Mouse (Mus musculus) intestine, embryonic 16.5 days (tissue): ENCODE data around the gene Rad51b. TPM values are rescaled to one million over a fixed set of nuclear protein-coding genes. Genes with fewer than 3 reads are reported as not detected.

Source experiments
- ATAC-seq: fragments of 200-750 bp; cut with Nextera tagmentation; 2 replicates; pipeline ENCODE4 v1.8.0; 2017; ENCODE audit warnings: moderate TSS enrichment, moderate library complexity
- H3K27ac ChIP-seq: fragments of 300-500 bp; sonication (generic); 2 replicates; pipeline ENCODE4 v1.5.1; 2014; ENCODE audit warnings: mild to moderate bottlenecking, low read length
- H3K27me3 ChIP-seq: fragments of 300-500 bp; sonication (generic); replicated peaks from 2 replicates; pipeline ENCODE4 v1.6.1; 2014; ENCODE audit warnings: low read length, control low read depth, mixed read lengths; ENCODE audit not compliant: control insufficient read depth, insufficient read depth
- H3K36me3 ChIP-seq: fragments of 300-500 bp; sonication (generic); 2 replicates; pipeline ENCODE4 v1.6.1; 2014; ENCODE audit warnings: low read length, control low read depth; ENCODE audit not compliant: control insufficient read depth, insufficient read depth
- H3K4me1 ChIP-seq: fragments of 300-500 bp; sonication (generic); 2 replicates; pipeline ENCODE4 v1.6.1; 2014; ENCODE audit warnings: low read length, control low read depth, mixed read lengths; ENCODE audit not compliant: control insufficient read depth, insufficient read depth
- H3K4me2 ChIP-seq: fragments of 300-500 bp; sonication (generic); 2 replicates; pipeline ENCODE4 v1.6.1; 2014; ENCODE audit warnings: low read depth, low read length, control low read depth
- H3K4me3 ChIP-seq: fragments of 300-500 bp; sonication (generic); 2 replicates; pipeline ENCODE4 v1.5.1; 2014; ENCODE audit warnings: mild to moderate bottlenecking, low read length
- H3K9ac ChIP-seq: fragments of 300-500 bp; sonication (generic); 2 replicates; pipeline ENCODE4 v1.6.1; 2014; ENCODE audit warnings: low read depth, low read length
- H3K9me3 ChIP-seq: fragments of 300-500 bp; sonication (generic); 2 replicates; pipeline ENCODE4 v1.6.1; 2016; ENCODE audit warnings: low read length, control low read depth; ENCODE audit not compliant: control insufficient read depth
- WGBS: fragments of 180-500 bp; shearing (Covaris S2); extraction: QIAGEN DNeasy Blood & Tissue Kit; methylation state at CpG from one replicate; pipeline ENCODE4 v1.1.7; 2014; 5-methylcytosine and 5-hydroxymethylcytosine counted together
- polyA plus RNA-seq: library from polyadenylated mRNA; unstranded; fragments of >200 nt; fragmentation: Nextera tagmentation; extraction: Ambion mirVana; gene quantifications from 2 replicates; pipeline ENCODE4 v1.2.1, GENCODE M21; 2015

Rad51b gene
- polyA plus RNA-seq, 1 experiment from 2014 or later, result 6.8 TPM

GRCm38 (mm10) chr12:79574159-79575040, 277.3 kb downstream of the Rad51b start:
- 76% methylated on average over 6 of the region's 6 CpGs for WGBS
- H3K36me3 ChIP-seq, result no peaks in the 10 kb centered on the region
- no peaks in the 10 kb centered on the region for H3K27me3 ChIP-seq
- H3K9ac ChIP-seq, result no peak overlapping the region
- H3K9me3 ChIP-seq, result no peaks in the 10 kb centered on the region
- no peaks in the 10 kb centered on the region for H3K4me1 ChIP-seq
- ATAC-seq, result no peak
- H3K27ac ChIP-seq, result no peak overlapping the region
- no peak overlapping the region for H3K4me3 ChIP-seq
- H3K4me2 ChIP-seq, result no peak overlapping the region

- Histone ChIP-seq H3K4me1 (no peaks in the 10 kb centered on the region), H3K27me3 (no peaks in the 10 kb centered on the region), H3K9me3 (no peaks in the 10 kb centered on the region), H3K4me2 (no peak overlapping the region), H3K9ac (no peak overlapping the region), H3K36me3 (no peaks in the 10 kb centered on the region), H3K4me3 (no peak overlapping the region), H3K27ac (no peak overlapping the region)
- 86% methylated on average over 7 of the region's 7 CpGs for WGBS
- no peak for ATAC-seq
These were observed 278.0 kb downstream of the Rad51b start for GRCm38 (mm10) chr12:79575041-79575541.

GRCm38 (mm10) chr12:79577525-79577924, 280.4 kb downstream of the Rad51b start:
- Histone ChIP-seq H3K9ac (no peak overlapping the region), H3K9me3 (no peaks in the 10 kb centered on the region), H3K27ac (no peak overlapping the region), H3K36me3 (no peaks in the 10 kb centered on the region), H3K4me3 (no peak overlapping the region), H3K27me3 (no peaks in the 10 kb centered on the region), H3K4me1 (no peaks in the 10 kb centered on the region), H3K4me2 (no peak overlapping the region)
- no peak for ATAC-seq
- 87% methylated on average over 2 of the region's 2 CpGs for WGBS

- Histone ChIP-seq H3K9ac (no peak overlapping the region), H3K27ac (no peak overlapping the region), H3K9me3 (no peaks in the 10 kb centered on the region), H3K27me3 (no peaks in the 10 kb centered on the region), H3K36me3 (no peaks in the 10 kb centered on the region), H3K4me1 (no peaks in the 10 kb centered on the region), H3K4me2 (no peak overlapping the region), H3K4me3 (no peak overlapping the region)
- 85% methylated on average over 6 of the region's 6 CpGs for WGBS
- no peak for ATAC-seq
These were observed 282.0 kb downstream of the Rad51b start for GRCm38 (mm10) chr12:79579018-79579585.

- no peaks in the 10 kb centered on the region for H3K9me3 ChIP-seq
- 89% methylated on average over 6 of the region's 6 CpGs for WGBS
- H3K4me1 ChIP-seq, result no peaks in the 10 kb centered on the region
- no peak overlapping the region for H3K9ac ChIP-seq
- H3K4me2 ChIP-seq, result no peak overlapping the region
- H3K27me3 ChIP-seq, result no peaks in the 10 kb centered on the region
- no peaks in the 10 kb centered on the region for H3K36me3 ChIP-seq
- H3K4me3 ChIP-seq, result no peak overlapping the region
- ATAC-seq, result no peak
- H3K27ac ChIP-seq, result no peak overlapping the region
These were observed 282.8 kb downstream of the Rad51b start for GRCm38 (mm10) chr12:79579837-79580236.

GRCm38 (mm10) chr12:79584556-79585307, 287.6 kb downstream of the Rad51b start:
- H3K27me3 ChIP-seq, result no peaks in the 10 kb centered on the region
- no peak overlapping the region for H3K9ac ChIP-seq
- WGBS, result 80% methylated on average over 6 of the region's 6 CpGs
- H3K9me3 ChIP-seq, result no peaks in the 10 kb centered on the region
- no peak overlapping the region for H3K4me3 ChIP-seq
- no peak overlapping the region for H3K4me2 ChIP-seq
- H3K27ac ChIP-seq, result no peak overlapping the region
- no peaks in the 10 kb centered on the region for H3K36me3 ChIP-seq
- H3K4me1 ChIP-seq, result no peaks in the 10 kb centered on the region
- ATAC-seq, result no peak

- Histone ChIP-seq H3K4me1 (no peaks in the 10 kb centered on the region), H3K4me3 (no peak overlapping the region), H3K36me3 (no peaks in the 10 kb centered on the region), H3K27me3 (no peaks in the 10 kb centered on the region), H3K9me3 (no peaks in the 10 kb centered on the region), H3K27ac (no peak overlapping the region), H3K9ac (no peak overlapping the region), H3K4me2 (no peak overlapping the region)
- no peak for ATAC-seq
- 95% methylated on average over 2 of the region's 2 CpGs for WGBS
These were observed 288.3 kb downstream of the Rad51b start for GRCm38 (mm10) chr12:79585336-79585735.

GRCm38 (mm10) chr12:79588831-79589230, 291.7 kb downstream of the Rad51b start:
- Histone ChIP-seq H3K4me2 (no peak overlapping the region), H3K9me3 (no peaks in the 10 kb centered on the region), H3K9ac (no peak overlapping the region), H3K4me3 (no peak overlapping the region), H3K4me1 (no peaks in the 10 kb centered on the region), H3K27ac (no peak overlapping the region), H3K36me3 (no peaks in the 10 kb centered on the region), H3K27me3 (no peaks in the 10 kb centered on the region)
- 95% methylated on average over 4 of the region's 4 CpGs for WGBS
- no peak for ATAC-seq

- ATAC-seq, result no peak
- Histone ChIP-seq H3K27me3 (no peaks in the 10 kb centered on the region), H3K4me2 (no peak overlapping the region), H3K9me3 (no peaks in the 10 kb centered on the region), H3K36me3 (no peaks in the 10 kb centered on the region), H3K9ac (no peak overlapping the region), H3K4me3 (no peak overlapping the region), H3K27ac (no peak overlapping the region), H3K4me1 (no peaks in the 10 kb centered on the region)
- WGBS, result 67% methylated on average over 4 of the region's 4 CpGs
These were observed 295.1 kb downstream of the Rad51b start for GRCm38 (mm10) chr12:79592206-79592605.
